Mouse (Mus musculus) G1E (cell line): ENCODE results near the gene Kat6b. TPM values are rescaled to one million over a fixed set of nuclear protein-coding genes. Genes with fewer than 3 reads are reported as not detected.
A peak's percentile ranks its signal among the peaks of the same experiment; 100 is the strongest.

ENCODE experiments used
- ATAC-seq: 2 replicates; pipeline ENCODE4 v1.8.0; 2016; ENCODE audit warnings: mild to moderate bottlenecking; ENCODE audit not compliant: insufficient number of reproducible peaks, poor library complexity, low FRiP score, severe bottlenecking; ENCODE audit errors: extremely low read depth
- DNase-seq: peaks from one replicate; pipeline ENCODE4 v3.0.0; 2012; ENCODE audit warnings: low spot score
- H3K27me3 ChIP-seq: 2 replicates; pipeline ENCODE4 v1.6.1; 2012; ENCODE audit warnings: mild to moderate bottlenecking, low read length, inconsistent platforms; ENCODE audit not compliant: insufficient read depth
- H3K36me3 ChIP-seq: replicated peaks from 2 replicates; pipeline ENCODE3; 2012; ENCODE audit warnings: mild to moderate bottlenecking, inconsistent platforms
- H3K4me1 ChIP-seq: 2 replicates; pipeline ENCODE4 v1.6.1; 2012; ENCODE audit warnings: low read depth, low read length, inconsistent platforms, mixed read lengths; ENCODE audit not compliant: insufficient read depth
- H3K4me3 ChIP-seq: 2 replicates; pipeline ENCODE4 v1.5.1; 2012; ENCODE audit warnings: low read depth, mild to moderate bottlenecking, inconsistent platforms, low read length, moderate library complexity, mixed read lengths
- H3K9me3 ChIP-seq: replicated peaks from 2 replicates; pipeline ENCODE4 v1.6.1; 2012; ENCODE audit warnings: inconsistent platforms
- CTCF ChIP-seq: IDR thresholded peaks from 2 replicates; pipeline ENCODE4 v1.5.1; 2012; ENCODE audit warnings: low read depth, low read length, inconsistent platforms, mixed read lengths
- GATA1 ChIP-seq: IDR thresholded peaks from 2 replicates; pipeline ENCODE4 v1.6.1; 2012; ENCODE audit warnings: borderline replicate concordance, low read length, inconsistent platforms, mixed read lengths
- GATA2 ChIP-seq: IDR thresholded peaks from 2 replicates; pipeline ENCODE4 v1.6.1; 2012; ENCODE audit warnings: low read depth, low read length, inconsistent platforms, borderline replicate concordance
- POLR2AphosphoS5 ChIP-seq: IDR thresholded peaks from 2 replicates; pipeline ENCODE4 v1.6.1; 2012; ENCODE audit warnings: low read depth, low read length, inconsistent platforms; ENCODE audit not compliant: insufficient replicate concordance
- TAL1 ChIP-seq: conservative IDR thresholded peaks from 2 replicates; pipeline ENCODE4 v1.6.1; 2012; ENCODE audit warnings: low read depth, low read length, inconsistent platforms, mixed read lengths
- polyA plus RNA-seq: library from polyadenylated mRNA; stranded (reverse); fragments of >175 nt; gene quantifications from 2 replicates; pipeline ENCODE4 v1.2.3, GENCODE M21; 2012
- total RNA-seq, 2 experiments: library from RNA; stranded (forward) in 1 of 2; stranded (reverse) in 1 of 2; fragments of 200-1000 nt in 1 of 2; fragments of >200 nt in 1 of 2; fragmentation: Nextera tagmentation in 1 of 2; gene quantifications; 2 replicates each; pipeline ENCODE4 v1.2.3; 2014 to 2017

Gene Kat6b
- total and polyA plus RNA-seq, 3 experiments: 4.1 to 56.7 (median 17.8) TPM

GRCm38 (mm10) chr14:21489116-21489485, 7.9 kb downstream of the Kat6b start:
- Histone ChIP-seq H3K4me1 (no peaks in the 10 kb centered on the region), H3K9me3 (no peaks in the 10 kb centered on the region), H3K36me3 (no peaks in the 10 kb centered on the region), H3K27me3 (peaks cover 8% of the 10 kb centered on the region; the same call in 1 of the 2 replicates), H3K4me3 (no peak overlapping the region)
- ATAC-seq (no peak), DNase-seq (no peak)
- no peak for TF ChIP-seq CTCF
- no peak for TF ChIP-seq TAL1
- TF ChIP-seq GATA2: no peak
- TF ChIP-seq GATA1: no peak
- TF ChIP-seq POLR2AphosphoS5: no peak

DNA sequence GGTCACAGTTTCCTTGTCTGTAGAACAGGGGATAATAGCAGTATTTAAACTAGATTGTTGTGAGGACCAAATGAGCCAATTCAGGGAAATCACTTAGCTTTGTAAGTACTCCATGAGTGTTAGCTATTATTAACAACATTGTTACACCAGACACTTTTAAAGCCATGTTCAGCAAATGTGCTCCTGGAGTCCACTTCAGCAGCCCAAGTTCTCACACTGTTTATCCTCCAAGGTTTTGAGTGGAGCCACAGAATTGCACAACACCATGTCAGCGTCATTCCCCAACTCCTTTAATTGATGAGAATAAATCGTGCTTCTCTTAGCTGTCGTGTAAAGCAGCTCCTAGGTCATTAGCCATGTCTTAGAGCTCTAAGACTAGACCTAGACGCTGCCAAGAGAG, 8.9 kb downstream of the Kat6b start:
- peaks cover 9% of the 10 kb centered on the region; the same call in 1 of the 2 replicates for H3K27me3 ChIP-seq
- H3K4me3 ChIP-seq: no peak overlapping the region
- ATAC-seq (no peak), DNase-seq (no peak)
- H3K36me3 ChIP-seq: no peaks in the 10 kb centered on the region
- no peaks in the 10 kb centered on the region for H3K9me3 ChIP-seq
- no peak for TF ChIP-seq CTCF
- no peak for TF ChIP-seq GATA1
- TF ChIP-seq POLR2AphosphoS5: no peak
- H3K4me1 ChIP-seq: no peaks in the 10 kb centered on the region

DNA sequence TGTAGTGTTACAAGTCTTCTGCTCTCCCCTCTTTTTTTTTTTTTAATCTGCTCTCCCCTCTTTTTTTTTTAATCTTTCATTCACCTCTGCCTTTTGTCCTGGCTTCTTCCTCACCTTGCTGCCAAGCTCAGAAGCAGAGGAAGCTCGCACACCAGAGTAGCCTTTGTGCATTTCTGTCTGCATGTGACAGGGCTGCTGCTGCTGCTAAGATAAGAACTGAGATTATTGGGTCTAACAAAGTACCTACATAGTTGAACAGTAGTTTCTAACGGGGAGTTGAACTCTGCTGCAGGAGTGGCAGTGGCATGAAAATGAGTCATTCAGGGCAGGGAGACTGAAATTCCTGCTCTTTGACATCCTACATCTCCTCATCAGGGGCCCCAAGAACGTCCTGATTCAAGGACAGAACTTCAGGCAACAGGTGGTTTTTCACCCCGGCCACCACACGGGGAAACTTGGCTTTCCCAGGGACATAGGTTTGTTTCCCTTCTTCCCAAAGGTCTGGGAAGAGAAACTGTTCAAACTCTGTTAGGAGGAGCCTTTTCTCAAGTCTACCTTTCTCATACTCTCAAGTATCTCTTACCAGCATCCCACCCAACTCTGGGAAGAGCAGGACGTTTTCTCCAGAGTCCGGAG, 17.2 kb downstream of the Kat6b start:
- ATAC-seq (no peak), DNase-seq (no peak)
- peaks cover 10% of the 10 kb centered on the region for H3K27me3 ChIP-seq
- peak overlapping the region; percentile 99; the same call in 1 of the 2 replicates for H3K4me3 ChIP-seq
- peaks cover 7% of the 10 kb centered on the region for H3K36me3 ChIP-seq
- H3K4me1 ChIP-seq: peaks cover 62% of the 10 kb centered on the region
- no peak for TF ChIP-seq GATA1
- TF ChIP-seq GATA2: no peak
- TF ChIP-seq TAL1: no peak
- TF ChIP-seq CTCF: no peak
- TF ChIP-seq POLR2AphosphoS5: no peak
- no peaks in the 10 kb centered on the region for H3K9me3 ChIP-seq

DNA sequence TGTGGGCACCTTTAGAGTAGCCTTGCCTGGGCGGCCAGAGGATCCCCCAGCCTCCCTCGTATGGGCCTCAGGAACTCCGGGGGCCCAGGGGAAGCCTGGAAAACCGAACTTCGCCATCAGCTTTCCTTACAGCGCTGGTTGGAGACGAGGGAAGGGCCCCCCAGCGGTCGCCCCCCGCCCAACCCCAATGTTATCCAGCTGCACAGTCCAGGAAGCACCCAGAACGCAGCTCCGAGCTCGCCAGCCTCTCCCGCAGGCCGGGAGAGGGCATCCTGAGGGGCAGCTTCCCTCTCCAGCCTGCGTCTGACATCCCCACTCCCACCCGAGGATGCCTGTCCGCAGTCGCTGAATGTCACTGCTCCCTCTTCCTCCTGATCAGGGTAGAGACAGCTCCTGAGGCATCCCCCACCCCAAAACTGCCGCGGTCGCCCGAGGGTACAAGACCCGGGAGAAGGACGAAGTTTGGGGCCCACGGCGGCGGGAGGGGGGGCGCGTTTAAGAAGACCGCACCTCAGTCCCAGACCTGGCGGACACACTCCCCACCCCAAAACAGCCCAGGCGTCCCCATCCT, 17.9 kb downstream of the Kat6b start:
- ATAC-seq: no peak

DNA sequence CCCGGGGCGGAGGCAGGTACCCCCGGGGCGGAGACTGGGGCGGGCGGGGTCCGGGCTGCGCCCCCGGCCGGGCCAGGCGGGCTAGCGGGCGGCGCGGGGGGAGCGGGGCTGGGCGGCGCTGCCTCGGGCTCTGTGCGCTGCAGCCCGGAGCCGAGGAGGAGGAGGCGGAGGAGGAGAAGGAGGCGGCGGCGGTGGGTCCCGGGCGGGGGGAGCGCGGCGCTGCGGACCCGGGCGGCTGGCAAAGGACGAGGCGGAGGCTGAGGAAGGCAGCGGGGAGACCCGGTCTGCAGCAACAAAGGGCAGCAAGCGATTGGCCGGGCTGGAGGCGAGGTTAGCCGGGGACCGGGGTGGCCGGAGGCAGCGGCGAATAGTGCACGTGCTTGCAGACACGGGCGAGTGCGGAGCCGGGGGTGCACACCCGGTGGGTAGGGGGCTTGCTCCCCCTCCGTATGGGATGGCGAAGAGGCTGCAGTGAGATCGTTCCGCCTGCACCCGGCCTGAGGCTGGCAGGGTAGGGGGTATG, 18.5 kb downstream of the Kat6b start:
- H3K36me3 ChIP-seq: peaks cover 10% of the 10 kb centered on the region
- TF ChIP-seq POLR2AphosphoS5 (no peak), TAL1 (no peak)
- no peaks in the 10 kb centered on the region for H3K9me3 ChIP-seq
- H3K4me3 ChIP-seq: peak overlapping the region; percentile 99
- DNase-seq (peak; percentile 48), ATAC-seq (no peak)
- H3K27me3 ChIP-seq: peaks cover 9% of the 10 kb centered on the region
- peaks cover 70% of the 10 kb centered on the region for H3K4me1 ChIP-seq

More for the DNA sequence above, 17.9 kb downstream of the Kat6b start:
- Histone ChIP-seq H3K9me3 (no peaks in the 10 kb centered on the region), H3K4me1 (peaks cover 66% of the 10 kb centered on the region), H3K36me3 (peaks cover 7% of the 10 kb centered on the region), H3K27me3 (peaks cover 10% of the 10 kb centered on the region), H3K4me3 (peak overlapping the region; percentile 99)
- TF ChIP-seq POLR2AphosphoS5 (no peak), CTCF (no peak), TAL1 (no peak), GATA1 (no peak), GATA2 (no peak)
- peak; percentile 16 for DNase-seq

DNA sequence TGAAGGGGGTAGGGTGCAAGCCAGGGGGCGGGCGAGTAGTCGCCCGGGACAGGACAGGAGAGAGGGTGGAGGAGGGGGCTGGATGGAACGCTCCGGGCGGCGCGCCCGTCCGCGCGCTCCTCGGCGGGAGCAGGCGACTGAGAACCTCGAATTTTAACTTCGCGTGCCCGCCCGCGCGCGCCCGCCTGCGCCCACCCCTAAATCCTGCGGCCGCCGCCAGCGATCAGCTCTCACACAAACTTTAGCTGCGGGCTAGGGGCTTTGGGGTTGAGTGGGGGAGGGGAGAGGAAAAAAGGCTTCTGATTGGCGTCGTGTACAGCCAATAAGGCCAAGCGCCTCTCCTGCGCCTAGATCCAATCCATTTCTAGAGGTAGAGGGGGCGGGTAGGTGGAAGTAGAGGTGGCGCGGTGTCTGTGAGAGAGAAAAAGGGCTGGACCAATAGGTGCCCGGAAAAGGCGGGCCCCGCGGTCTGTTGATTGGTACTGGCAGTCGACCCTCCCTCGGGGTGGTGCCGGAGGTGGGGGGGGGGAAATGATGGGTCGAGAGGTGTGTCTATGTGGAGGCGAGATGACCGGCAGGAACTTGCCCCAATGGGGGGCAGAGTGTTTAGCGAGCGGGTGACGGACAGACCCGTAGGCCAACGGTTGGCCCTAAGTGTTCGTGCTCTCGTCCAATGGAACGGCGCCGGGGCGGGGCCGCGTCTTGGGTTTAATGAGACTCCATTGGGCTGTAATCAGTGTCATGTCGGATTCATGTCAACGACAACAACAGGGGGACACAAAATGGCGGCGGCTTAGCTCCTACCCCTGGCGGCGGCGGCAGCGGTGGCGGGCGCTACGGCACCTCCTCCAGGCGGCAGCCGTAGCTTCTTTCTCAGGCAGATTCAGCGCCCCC, 19.2 kb downstream of the Kat6b start:
- H3K4me3 ChIP-seq: peak overlapping the region; percentile 99
- H3K36me3 ChIP-seq: peaks cover 10% of the 10 kb centered on the region
- TF ChIP-seq POLR2AphosphoS5 (no peak), GATA2 (no peak), TAL1 (no peak), CTCF (no peak), GATA1 (no peak)
- DNase-seq (peak; percentile 98), ATAC-seq (peak; percentile 89)
- no peaks in the 10 kb centered on the region for H3K9me3 ChIP-seq
- H3K4me1 ChIP-seq: peaks cover 76% of the 10 kb centered on the region
- H3K27me3 ChIP-seq: peaks cover 7% of the 10 kb centered on the region
